Mouse (Mus musculus) CH12.LX (cell line): Measurements from ENCODE around the gene Vmn1r143.
"Not testable (repeated sequence)": the region's sequence is repeated elsewhere in the genome, so short reads cannot be mapped to it uniquely, and the experiment has no call there.

Experiments used
- CHD2 ChIP-seq: IDR thresholded peaks from 2 replicates; pipeline ENCODE4 v1.6.1; 2011; ENCODE audit warnings: low read length, improper control_type of control experiment
- CTCF ChIP-seq, 2 experiments: IDR thresholded peaks in 1 of 2; conservative IDR thresholded peaks in 1 of 2; 2 replicates each; pipeline ENCODE4 v1.5.1; 2011 to 2012; ENCODE audit warnings: low read depth in 2 of 2, low read length in 2 of 2, improper control_type of control experiment in 1 of 2, inconsistent platforms in 1 of 2, mild to moderate bottlenecking in 1 of 2, moderate library complexity in 1 of 2
- E2F4 ChIP-seq: IDR thresholded peaks from 2 replicates; pipeline ENCODE4 v1.6.1; 2011; ENCODE audit warnings: low read depth, low read length, improper control_type of control experiment; ENCODE audit not compliant: insufficient replicate concordance
- ELF1 ChIP-seq: IDR thresholded peaks from 2 replicates; pipeline ENCODE4 v1.6.1; 2014; ENCODE audit warnings: low read depth, mild to moderate bottlenecking, inconsistent platforms, low read length, improper control_type of control experiment
- EP300 ChIP-seq: IDR thresholded peaks from 2 replicates; pipeline ENCODE4 v1.6.1; 2011; ENCODE audit warnings: low read length, improper control_type of control experiment
- GABPA ChIP-seq: IDR thresholded peaks from 2 replicates; pipeline ENCODE4 v1.6.1; 2012; ENCODE audit warnings: low read depth, low read length, improper control_type of control experiment, inconsistent platforms; ENCODE audit not compliant: insufficient replicate concordance
- MAX ChIP-seq: IDR thresholded peaks from 2 replicates; pipeline ENCODE4 v1.6.1; 2011; ENCODE audit warnings: low read length, improper control_type of control experiment
- MYC ChIP-seq: IDR thresholded peaks from 2 replicates; pipeline ENCODE4 v1.6.1; 2011; ENCODE audit warnings: low read depth, mild to moderate bottlenecking, improper control_type of control experiment, low read length
- NELFE ChIP-seq: IDR thresholded peaks from 2 replicates; pipeline ENCODE4 v1.6.1; 2011; ENCODE audit warnings: low read depth, low read length, improper control_type of control experiment
- POLR2A ChIP-seq: IDR thresholded peaks from 2 replicates; pipeline ENCODE4 v1.6.1; 2011; ENCODE audit warnings: low read depth, mild to moderate bottlenecking, improper control_type of control experiment, low read length
- POLR2AphosphoS2 ChIP-seq: IDR thresholded peaks from 2 replicates; pipeline ENCODE4 v1.6.1; 2011; ENCODE audit warnings: low read depth, low read length, improper control_type of control experiment
- UBTF ChIP-seq: IDR thresholded peaks from 2 replicates; pipeline ENCODE4 v1.6.1; 2012; ENCODE audit warnings: low read depth, mild to moderate bottlenecking, inconsistent platforms, low read length, improper control_type of control experiment, moderate library complexity
- USF2 ChIP-seq: conservative IDR thresholded peaks from 2 replicates; pipeline ENCODE4 v1.6.1; 2011; ENCODE audit warnings: low read depth, low read length, improper control_type of control experiment
- ZC3H11A ChIP-seq: IDR thresholded peaks from 2 replicates; pipeline ENCODE4 v1.6.1; 2012; ENCODE audit warnings: low read depth, mild to moderate bottlenecking, inconsistent platforms, low read length, improper control_type of control experiment

DNA sequence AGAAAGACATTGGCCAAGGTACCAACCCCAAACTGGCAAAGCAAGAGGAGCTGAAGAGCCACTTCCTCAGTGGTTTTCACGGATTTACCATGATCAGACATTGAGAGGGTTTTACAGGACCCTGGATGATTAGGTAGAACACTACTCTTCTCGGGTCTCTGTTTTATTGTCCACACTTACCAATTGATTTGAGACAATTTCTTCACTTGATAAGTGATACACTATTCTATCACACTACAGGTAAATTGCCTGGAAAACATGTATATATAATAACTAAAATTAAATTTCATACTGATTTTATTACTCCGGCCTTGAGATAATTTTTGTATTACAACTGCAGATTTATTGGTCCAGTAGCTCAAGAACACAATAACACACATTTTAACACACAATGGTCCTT is 25.2 kb upstream of the Vmn1r143 start, which contains the start of gene Vmn1r142:
- TF ChIP-seq POLR2A; MYC; EP300; ZC3H11A; GABPA; POLR2AphosphoS2; MAX; USF2; CTCF (conservative IDR thresholded peaks at IDR 0.05 in 1 of 2, IDR thresholded peaks at IDR 0.05 in 1 of 2; ENCODE audit: low read depth in 2 of 2, low read length in 2 of 2); ELF1; E2F4; NELFE; CHD2; UBTF: not testable (repeated sequence)
